Mouse (Mus musculus) mesoderm, embryonic 11.5 days (tissue): Measurements from ENCODE around the gene Frmd4b.

Source experiments
- DNase-seq: peaks from one replicate; pipeline ENCODE4 v3.0.0-alpha.2; 2012; ENCODE audit warnings: low read depth, low spot score

The Frmd4b gene

GRCm38 (mm10) chr6:97520566-97520965 lies 96.8 kb downstream of the Frmd4b start:
- peak; percentile 48 for DNase-seq

DNA sequence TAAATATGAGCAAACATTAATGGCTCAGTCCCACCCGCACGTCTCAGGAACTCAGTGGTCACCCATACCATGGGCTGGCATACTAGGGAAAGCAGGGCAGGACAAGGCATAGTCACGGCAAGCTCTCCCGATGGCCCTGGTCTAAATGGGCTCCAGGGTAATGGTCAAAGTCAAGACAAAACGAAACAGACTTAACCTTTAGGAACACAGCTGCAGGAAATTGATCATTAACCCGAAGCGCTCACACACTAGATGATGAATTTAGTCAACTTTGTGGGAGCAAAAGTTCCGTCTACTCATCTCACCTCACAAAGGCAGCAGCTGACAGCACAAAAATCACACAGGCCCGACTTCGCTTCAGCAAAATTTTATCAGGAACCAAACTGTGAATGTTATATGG lies 97.8 kb downstream of the Frmd4b start:
- no peak for DNase-seq

GRCm38 (mm10) chr6:97518467-97518866 lies 98.9 kb downstream of the Frmd4b start:
- DNase-seq, result no peak

GRCm38 (mm10) chr6:97517616-97518235 lies 99.6 kb downstream of the Frmd4b start:
- no peak for DNase-seq

DNA sequence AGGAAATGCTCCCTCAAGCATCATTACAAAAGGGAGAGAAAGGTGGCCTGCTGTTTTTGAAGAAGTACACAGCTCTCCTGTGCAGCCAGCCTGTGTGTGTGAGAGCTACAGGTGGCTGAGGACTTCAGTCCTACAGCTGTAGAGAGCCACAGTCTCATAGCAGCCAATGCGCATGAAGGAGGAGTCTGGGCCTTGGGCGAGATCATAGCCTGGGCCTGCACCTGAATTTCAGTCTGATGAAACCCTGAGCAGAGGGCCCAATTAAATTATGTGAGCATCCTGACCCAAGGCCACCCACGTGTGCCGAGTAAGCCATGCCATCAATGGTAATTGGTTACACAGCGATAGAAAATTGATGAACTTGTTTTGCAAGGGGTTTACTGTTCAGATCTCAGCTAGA lies 100.4 kb downstream of the Frmd4b start:
- no peak for DNase-seq

- no peak for DNase-seq
These were observed 106.6 kb downstream of the Frmd4b start for GRCm38 (mm10) chr6:97510771-97511170.

GRCm38 (mm10) chr6:97509434-97509833 lies 107.9 kb downstream of the Frmd4b start:
- no peak for DNase-seq

GRCm38 (mm10) chr6:97508480-97508879 lies 108.9 kb downstream of the Frmd4b start:
- no peak for DNase-seq

DNA sequence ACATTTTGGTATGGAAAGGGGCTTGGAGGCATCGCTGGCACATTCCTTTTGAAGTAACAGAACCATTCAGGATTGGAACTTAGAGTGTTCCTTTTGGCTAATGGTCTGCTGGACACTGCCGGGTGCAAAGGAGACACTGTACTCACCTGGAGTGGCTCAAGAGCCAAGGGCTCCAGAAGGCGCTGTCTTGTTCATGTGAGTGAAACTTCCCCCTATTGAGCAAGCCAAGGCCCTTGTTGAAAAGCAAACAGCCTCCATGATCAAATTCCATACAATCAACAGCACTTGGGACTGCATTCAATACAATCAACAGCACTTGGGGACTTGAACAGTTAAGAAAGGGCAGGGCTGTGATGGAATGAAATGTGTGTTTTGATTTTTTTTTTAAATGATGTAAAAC lies 109.4 kb downstream of the Frmd4b start:
- no peak for DNase-seq

DNA sequence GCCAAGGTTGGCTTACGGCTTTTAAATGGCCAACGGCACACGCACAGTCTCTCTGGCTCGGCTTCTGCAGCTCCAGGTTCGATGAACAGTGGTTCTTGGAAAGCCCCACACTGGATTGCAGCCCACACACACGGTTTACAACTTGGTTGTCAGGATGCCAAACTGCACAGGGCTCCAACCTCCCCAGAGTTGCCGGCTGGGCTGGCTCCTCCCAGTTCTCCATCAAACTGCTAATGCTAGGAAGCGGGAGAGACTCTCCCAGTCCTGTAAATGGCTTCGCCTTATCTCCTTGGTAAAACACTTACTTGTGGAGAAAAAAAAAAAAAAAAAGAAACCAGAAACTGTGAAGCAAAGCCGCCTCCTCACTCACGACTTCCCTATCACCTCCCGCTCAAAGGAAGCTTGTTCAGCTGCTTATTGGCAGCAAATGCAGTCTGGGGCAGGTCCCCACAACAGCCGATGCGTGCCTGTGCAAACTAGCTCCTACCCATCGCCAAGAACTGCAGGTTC lies 111.1 kb downstream of the Frmd4b start:
- no peak for DNase-seq

- no peak for DNase-seq
These were observed 112.7 kb downstream of the Frmd4b start for GRCm38 (mm10) chr6:97504673-97505072.

GRCm38 (mm10) chr6:97501000-97501399 lies 116.3 kb downstream of the Frmd4b start:
- no peak for DNase-seq

DNA sequence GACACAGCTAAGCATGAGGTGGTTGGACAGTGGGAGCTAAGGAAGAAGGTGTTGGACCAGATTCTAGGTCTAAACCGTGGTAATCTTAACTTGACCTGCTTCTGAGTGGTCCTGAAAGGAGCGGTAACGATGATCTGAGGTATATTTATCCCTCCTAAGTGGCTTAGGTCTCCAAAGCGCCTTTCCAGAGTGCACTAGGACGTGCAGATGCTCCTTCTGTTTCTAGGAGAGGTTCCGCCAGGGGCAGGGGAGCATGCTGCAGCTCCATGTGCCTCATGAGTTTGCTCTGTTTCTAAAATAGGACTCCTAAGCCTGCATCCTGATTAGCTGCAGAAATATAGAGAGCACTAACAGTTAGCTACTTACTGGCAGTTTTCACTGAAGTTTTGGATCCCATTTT lies 117.1 kb downstream of the Frmd4b start:
- DNase-seq, result no peak

DNA sequence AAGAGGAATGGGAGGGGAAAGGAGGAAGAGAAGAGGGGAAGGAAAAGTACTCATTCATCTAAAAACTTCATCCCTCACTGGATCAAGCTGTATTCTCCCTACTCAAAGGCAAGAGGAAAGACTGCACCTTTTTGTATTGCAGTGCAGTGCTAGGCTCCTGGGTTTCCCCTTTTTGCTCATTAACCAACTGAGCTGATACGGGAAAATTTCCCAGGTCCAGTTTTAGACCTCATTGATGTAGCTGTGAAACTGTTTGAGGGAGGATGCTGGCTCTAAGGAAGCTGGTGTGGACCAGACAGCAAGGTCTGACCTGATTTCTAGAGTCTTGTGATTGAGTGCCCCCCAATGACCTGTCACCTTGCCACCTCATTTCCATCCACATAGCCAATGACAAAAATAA lies 121.3 kb downstream of the Frmd4b start:
- no peak for DNase-seq

- DNase-seq, result no peak
These were observed 126.3 kb downstream of the Frmd4b start for GRCm38 (mm10) chr6:97491065-97491464.

GRCm38 (mm10) chr6:97488821-97489220 lies 128.5 kb downstream of the Frmd4b start:
- DNase-seq, result no peak

- DNase-seq, result no peak
These were observed 129.1 kb downstream of the Frmd4b start for GRCm38 (mm10) chr6:97488280-97488679.

DNA sequence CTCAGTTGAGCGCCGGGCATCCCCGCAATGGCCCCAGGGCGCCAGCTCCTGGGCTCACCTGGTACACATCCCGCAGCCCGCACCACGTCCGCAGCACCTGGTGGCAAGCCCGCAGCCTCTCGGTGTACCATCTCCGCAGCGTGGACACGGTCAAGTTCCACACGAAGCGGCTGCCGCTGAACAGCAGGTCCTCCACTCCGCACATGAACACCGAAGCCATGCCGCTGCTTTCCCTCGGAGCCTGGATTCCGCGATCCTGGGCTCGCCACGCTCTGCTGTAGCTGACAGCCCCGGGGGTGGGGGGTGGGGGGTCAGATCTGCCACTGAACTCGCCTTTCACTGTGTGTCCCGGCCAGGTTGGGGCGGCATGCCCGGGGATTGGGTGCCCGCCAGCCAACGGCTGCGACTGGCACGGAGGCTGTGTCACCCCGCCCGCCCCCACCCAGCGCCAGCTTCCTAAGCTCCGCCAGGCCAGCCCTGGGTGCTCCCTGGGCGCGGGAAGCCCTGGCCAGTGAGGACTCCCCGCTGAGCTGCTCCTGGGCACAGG lies 129.7 kb downstream of the Frmd4b start:
- DNase-seq, result no peak

- no peak for DNase-seq
These were observed 130.5 kb downstream of the Frmd4b start for GRCm38 (mm10) chr6:97486813-97487361.

DNA sequence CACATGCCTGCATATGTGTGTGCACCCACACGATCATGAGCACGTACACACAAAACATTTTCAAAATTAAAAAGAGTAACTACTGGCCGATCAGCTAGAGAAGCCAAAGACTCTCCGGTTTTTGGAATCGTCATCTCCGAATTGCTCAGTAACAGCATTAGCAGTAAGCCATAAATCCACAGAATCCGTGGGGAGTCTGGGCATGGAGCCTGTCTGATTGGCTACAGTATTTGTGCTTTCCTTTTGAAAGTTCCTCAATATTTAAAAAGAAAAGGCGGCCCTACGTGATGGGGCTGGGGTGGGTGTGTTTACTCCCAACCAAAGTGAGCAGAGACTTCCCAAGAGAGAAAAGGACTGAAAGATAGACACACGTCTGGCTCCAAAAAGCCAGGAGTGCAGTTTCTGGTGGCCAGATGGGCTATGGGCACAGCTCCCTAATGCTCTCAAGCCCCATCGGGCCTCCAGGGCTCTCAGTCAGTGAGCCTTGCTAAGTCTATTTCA lies 131.4 kb downstream of the Frmd4b start:
- DNase-seq, result no peak

DNA sequence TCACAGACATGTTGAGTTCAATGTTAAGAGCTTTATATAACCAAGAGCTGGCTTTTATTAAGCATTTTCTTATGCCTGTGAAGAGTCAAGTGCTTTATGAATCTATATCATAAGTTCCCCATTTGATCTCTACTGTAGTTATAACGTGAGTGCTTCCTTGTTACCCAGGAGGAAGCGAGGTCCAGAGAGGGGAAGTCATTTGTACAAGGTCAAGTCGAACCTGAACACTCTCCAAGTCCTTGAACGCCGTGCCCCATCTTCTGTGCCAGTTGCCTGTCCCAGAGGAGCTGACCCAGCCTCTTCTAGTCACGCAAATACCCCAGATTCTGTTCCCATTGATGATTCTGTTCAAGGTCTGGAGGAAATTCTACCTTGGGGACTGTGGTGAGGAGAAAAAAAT lies 135.4 kb downstream of the Frmd4b start:
- no peak for DNase-seq

DNA sequence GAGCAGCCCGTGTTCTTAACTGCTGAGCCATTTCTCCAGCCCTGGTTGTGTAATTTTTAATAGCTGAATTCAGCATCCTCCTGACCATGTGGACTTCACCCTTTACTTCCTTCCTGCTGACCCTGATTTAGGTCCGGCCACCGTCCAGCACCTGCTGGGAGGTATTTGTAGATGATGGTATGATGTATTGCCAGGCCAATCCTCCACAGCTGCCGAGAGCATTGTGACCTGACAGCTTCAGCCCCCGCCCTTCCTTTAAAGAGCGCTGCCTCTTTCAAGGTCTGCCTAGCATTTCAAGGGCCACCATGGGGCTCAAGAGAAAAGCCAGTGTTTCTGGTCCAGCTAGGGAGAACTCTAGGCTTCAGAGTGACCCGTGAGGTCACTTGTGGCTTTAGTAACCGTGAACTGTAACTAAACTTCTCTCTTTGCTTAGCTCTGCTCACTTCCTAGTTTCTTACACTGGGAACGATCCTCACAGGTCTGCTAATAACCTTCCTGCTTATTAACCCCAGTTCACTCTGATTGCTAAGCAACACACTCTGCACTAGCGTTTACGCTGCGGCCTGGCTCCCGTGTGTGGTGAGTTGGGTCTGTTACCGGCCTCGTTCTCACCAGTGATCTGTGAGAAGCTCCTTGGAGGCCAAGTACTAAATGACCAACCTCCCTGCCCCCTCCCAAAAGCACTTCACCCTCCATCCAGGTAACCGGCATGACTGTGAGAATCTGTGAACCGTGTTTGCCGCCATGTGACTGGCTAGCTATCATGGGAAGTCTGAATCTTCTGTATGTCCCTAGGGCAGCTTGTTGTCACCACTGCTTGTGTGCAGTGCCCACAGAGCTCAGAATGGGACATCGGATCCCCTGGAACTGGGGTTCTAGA lies 138.1 kb downstream of the Frmd4b start:
- no peak for DNase-seq
